Comparison of ENCODE assay signal across 9 mouse cellular contexts in the genomic region with DNA sequence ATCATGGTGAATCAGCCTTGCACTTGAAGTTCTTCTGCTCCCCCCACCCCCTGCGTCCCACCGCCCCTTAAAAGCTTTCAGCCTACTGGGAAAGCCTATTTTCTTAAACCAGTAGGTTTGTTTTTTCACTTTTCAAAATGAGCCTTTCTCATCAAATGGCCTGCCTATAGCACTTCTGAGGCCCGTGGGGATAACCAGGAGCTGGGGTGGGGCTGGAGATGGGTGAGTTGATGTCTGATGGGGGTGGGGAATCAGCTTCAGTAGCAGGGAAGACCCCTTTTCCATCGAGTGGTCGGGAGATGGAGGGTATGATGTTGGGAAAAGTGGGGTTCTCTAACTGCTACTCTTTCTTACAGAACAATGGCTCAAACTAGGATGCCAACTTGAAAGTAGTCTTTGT. TPM values are rescaled to one million over a fixed set of nuclear protein-coding genes. Genes with fewer than 3 reads are reported as not detected.
DNase-seq lines count a peak whose midpoint lies in the region; ATAC-seq lines count a peak whose summit lies in the region.
"Had no signal": no experiment of that assay in that cellular context is flagged by ENCODE, and none has a peak within 500 bp of the region (broad histone marks: within the 10 kb centered on the region; RNA-seq: fewer than 3 reads in every experiment).

No protein-coding gene starts in this region.

- 51% methylated on average over 5 of the region's 5 CpGs for WGBS in heart, embryonic 11.5 days (ENCODE audit: insufficient replicate concordance)
- WGBS in embryonic facial prominence, embryonic 12.5 days, result 59% methylated on average over 5 of the region's 5 CpGs
- WGBS in hindbrain, embryonic 13.5 days, result 61% methylated on average over 5 of the region's 5 CpGs
- WGBS in midbrain, embryonic 12.5 days, result 66% methylated on average over 5 of the region's 5 CpGs

- no peak for ATAC-seq in heart, embryonic 11.5 days (replicated peaks; ENCODE audit: insufficient number of reproducible peaks, low FRiP score, low TSS enrichment)
- no peak for ATAC-seq in embryonic facial prominence, embryonic 12.5 days (ENCODE audit: insufficient number of reproducible peaks, insufficient read depth, low FRiP score, low TSS enrichment)
- no peak for ATAC-seq in hindbrain, embryonic 13.5 days (ENCODE audit: low FRiP score)
- no peak for ATAC-seq in midbrain, embryonic 12.5 days (ENCODE audit: low FRiP score, low read depth)

- peak overlapping the region; percentile 0; the same call in 1 of the 2 replicates for H3K4me3 ChIP-seq in heart, embryonic 11.5 days (ENCODE audit: low read depth, low read length)
- H3K4me3 ChIP-seq in embryonic facial prominence, embryonic 12.5 days, result no peak overlapping the region
- H3K4me3 ChIP-seq in hindbrain, embryonic 13.5 days, result peak overlapping the region; percentile 86; the same call in 1 of the 2 replicates
- H3K4me3 ChIP-seq in midbrain, embryonic 12.5 days, result peak overlapping the region; percentile 55; the same call in 1 of the 2 replicates

- no peaks in the 10 kb centered on the region for H3K36me3 ChIP-seq in heart, embryonic 11.5 days (ENCODE audit: control insufficient read depth, insufficient read depth, low read length)
- H3K36me3 ChIP-seq in embryonic facial prominence, embryonic 12.5 days, result no peaks in the 10 kb centered on the region
- H3K36me3 ChIP-seq in hindbrain, embryonic 13.5 days, result no peaks in the 10 kb centered on the region
- no peaks in the 10 kb centered on the region for H3K36me3 ChIP-seq in midbrain, embryonic 12.5 days

- no peak for DNase-seq in heart, adult 18-20 months
- DNase-seq in frontal cortex, adult 2 months (ENCODE audit: extremely low spot score in 1 of 2, low spot score in 1 of 2), result no peak
- DNase-seq in retina, embryonic 14.5 days (ENCODE audit: low spot score), result no peak
- DNase-seq in gastrocnemius, adult 8-10 months (ENCODE audit: low spot score in 2 of 2), result no peak
- DNase-seq: heart, postnatal 4 days had no signal

- no peak overlapping the region for H3K9ac ChIP-seq in heart, embryonic 11.5 days (ENCODE audit: low read depth, low read length)
- no peak overlapping the region for H3K9ac ChIP-seq in embryonic facial prominence, embryonic 12.5 days
- no peak overlapping the region; the same call in 1 of the 2 replicates for H3K9ac ChIP-seq in hindbrain, embryonic 13.5 days
- no peak overlapping the region for H3K9ac ChIP-seq in midbrain, embryonic 12.5 days (replicated peaks)

- 0 out of 2 replicates have a peak, but pooled peaks cover 2% of the 10 kb centered on the region for H3K27me3 ChIP-seq in heart, embryonic 11.5 days (ENCODE audit: control insufficient read depth, insufficient read depth, low read length)
- peaks cover 9% of the 10 kb centered on the region for H3K27me3 ChIP-seq in embryonic facial prominence, embryonic 12.5 days
- peaks cover 73% of the 10 kb centered on the region for H3K27me3 ChIP-seq in hindbrain, embryonic 13.5 days
- H3K27me3 ChIP-seq in midbrain, embryonic 12.5 days, result peaks cover 70% of the 10 kb centered on the region

- H3K27ac ChIP-seq in heart, embryonic 11.5 days (ENCODE audit: low read depth, low read length), result no peak overlapping the region
- H3K27ac ChIP-seq in embryonic facial prominence, embryonic 12.5 days, result no peak overlapping the region
- H3K27ac ChIP-seq in hindbrain, embryonic 13.5 days, result no peak overlapping the region
- no peak overlapping the region for H3K27ac ChIP-seq in midbrain, embryonic 12.5 days (replicated peaks)

- H3K4me2 ChIP-seq in heart, embryonic 11.5 days, result peak overlapping the region; percentile 94
- H3K4me2 ChIP-seq in embryonic facial prominence, embryonic 12.5 days (replicated peaks), result peak overlapping the region; percentile 88; the same call in 1 of the 2 replicates
- peak overlapping the region; percentile 97 for H3K4me2 ChIP-seq in hindbrain, embryonic 13.5 days
- peak overlapping the region; percentile 70 for H3K4me2 ChIP-seq in midbrain, embryonic 12.5 days (replicated peaks)

- no peaks in the 10 kb centered on the region for H3K9me3 ChIP-seq in heart, embryonic 11.5 days (replicated peaks; ENCODE audit: control insufficient read depth, low read length)
- no peaks in the 10 kb centered on the region for H3K9me3 ChIP-seq in embryonic facial prominence, embryonic 12.5 days
- no peaks in the 10 kb centered on the region for H3K9me3 ChIP-seq in hindbrain, embryonic 13.5 days
- H3K9me3 ChIP-seq in midbrain, embryonic 12.5 days, result no peaks in the 10 kb centered on the region

- peaks cover 27% of the 10 kb centered on the region for H3K4me1 ChIP-seq in heart, embryonic 11.5 days (ENCODE audit: control insufficient read depth, insufficient read depth, low read length)
- H3K4me1 ChIP-seq in embryonic facial prominence, embryonic 12.5 days, result peaks cover 26% of the 10 kb centered on the region
- H3K4me1 ChIP-seq in hindbrain, embryonic 13.5 days (replicated peaks), result peaks cover 41% of the 10 kb centered on the region
- peaks cover 40% of the 10 kb centered on the region for H3K4me1 ChIP-seq in midbrain, embryonic 12.5 days

RNA-seq across cellular contexts. Expression of gene Hes7, which starts 3.4 kb away (rescaled TPM):
- 0.35 and 0.64 TPM in 2 replicates for polyA plus RNA-seq in heart, embryonic 11.5 days (2014; fragmentation: Nextera tagmentation; extraction: Ambion mirVana)
- under 1 TPM in 1 of 2 experiments, not detected in 1; 0.15 TPM for total RNA-seq in heart, adult 18-20 months (2021)
- polyA plus RNA-seq in embryonic facial prominence, embryonic 12.5 days (2016; fragmentation: Nextera tagmentation; extraction: Ambion mirVana), result 0.65 and 0.73 TPM in 2 replicates
- 0.26 and 0.35 TPM in 2 replicates for polyA plus RNA-seq in hindbrain, embryonic 13.5 days (2015; fragmentation: Nextera tagmentation; extraction: Ambion mirVana)
- polyA plus RNA-seq in midbrain, embryonic 12.5 days (2016; fragmentation: Nextera tagmentation; extraction: Ambion mirVana), result 0.21 and 0.38 TPM in 2 replicates
- 0.78 and 0.86 TPM in 2 replicates for polyA plus RNA-seq in frontal cortex, adult 2 months (2012; rRNA removed)
- not detected for total RNA-seq in gastrocnemius, adult 8-10 months (2022)

RNA-seq across cellular contexts. Expression of gene 9130213A22Rik, which starts 5.5 kb away (rescaled TPM):
- 0.32 and 0.49 TPM in 2 replicates for polyA plus RNA-seq in heart, embryonic 11.5 days (2014; fragmentation: Nextera tagmentation; extraction: Ambion mirVana)
- under 1 TPM; 0.23 to 0.27 TPM for total RNA-seq in heart, adult 18-20 months (2021)
- polyA plus RNA-seq in embryonic facial prominence, embryonic 12.5 days (2016; fragmentation: Nextera tagmentation; extraction: Ambion mirVana), result 0.14 and 0.40 TPM in 2 replicates
- 0.13 and 0.25 TPM in 2 replicates for polyA plus RNA-seq in hindbrain, embryonic 13.5 days (2015; fragmentation: Nextera tagmentation; extraction: Ambion mirVana)
- polyA plus RNA-seq in midbrain, embryonic 12.5 days (2016; fragmentation: Nextera tagmentation; extraction: Ambion mirVana), result 0.18 and 0.29 TPM in 2 replicates
- 1.8 and 1.9 TPM in 2 replicates for polyA plus RNA-seq in frontal cortex, adult 2 months (2012; rRNA removed)
- total RNA-seq in gastrocnemius, adult 8-10 months (2022), result under 1 TPM in 1 of 4 experiments, not detected in 3; 0.18 TPM

RNA-seq across cellular contexts. Expression of gene Aloxe3, which starts 8.9 kb away (rescaled TPM):
- polyA plus RNA-seq in heart, embryonic 11.5 days (2014; fragmentation: Nextera tagmentation; extraction: Ambion mirVana), result 0.37 and 0.39 TPM in 2 replicates
- not detected for total RNA-seq in heart, adult 18-20 months (2021)
- polyA plus RNA-seq in embryonic facial prominence, embryonic 12.5 days (2016; fragmentation: Nextera tagmentation; extraction: Ambion mirVana), result 0.47 and 0.89 TPM in 2 replicates
- polyA plus RNA-seq in hindbrain, embryonic 13.5 days (2015; fragmentation: Nextera tagmentation; extraction: Ambion mirVana), result 0.71 and 1.3 TPM in 2 replicates
- 0.66 and 0.67 TPM in 2 replicates for polyA plus RNA-seq in midbrain, embryonic 12.5 days (2016; fragmentation: Nextera tagmentation; extraction: Ambion mirVana)
- 5.1 and 8.0 TPM in 2 replicates for polyA plus RNA-seq in frontal cortex, adult 2 months (2012; rRNA removed)
- under 1 TPM in 1 of 4 experiments, not detected in 3; 0.21 TPM for total RNA-seq in gastrocnemius, adult 8-10 months (2022)

RNA-seq across cellular contexts. Expression of gene Per1, which starts 21.8 kb away (rescaled TPM):
- polyA plus RNA-seq in heart, embryonic 11.5 days (2014; fragmentation: Nextera tagmentation; extraction: Ambion mirVana), result 6.2 and 6.3 TPM in 2 replicates
- 10 to 100 TPM; 38.8 to 48.5 TPM for total RNA-seq in heart, adult 18-20 months (2021)
- 11.4 and 11.5 TPM in 2 replicates for polyA plus RNA-seq in embryonic facial prominence, embryonic 12.5 days (2016; fragmentation: Nextera tagmentation; extraction: Ambion mirVana)
- 7.4 and 9.4 TPM in 2 replicates for polyA plus RNA-seq in hindbrain, embryonic 13.5 days (2015; fragmentation: Nextera tagmentation; extraction: Ambion mirVana)
- 9.8 and 10.9 TPM in 2 replicates for polyA plus RNA-seq in midbrain, embryonic 12.5 days (2016; fragmentation: Nextera tagmentation; extraction: Ambion mirVana)
- 42.7 and 55.8 TPM in 2 replicates for polyA plus RNA-seq in frontal cortex, adult 2 months (2012; rRNA removed)
- total RNA-seq in gastrocnemius, adult 8-10 months (2022), result 10 to 100 TPM; 58.8 to 81.4 (median 70.4) TPM

RNA-seq across cellular contexts. Expression of gene Vamp2, which starts 28.6 kb away (rescaled TPM):
- polyA plus RNA-seq in heart, embryonic 11.5 days (2014; fragmentation: Nextera tagmentation; extraction: Ambion mirVana), result 89.7 and 94.7 TPM in 2 replicates
- 10 to 100 TPM; 53.9 to 55.4 TPM for total RNA-seq in heart, adult 18-20 months (2021)
- polyA plus RNA-seq in embryonic facial prominence, embryonic 12.5 days (2016; fragmentation: Nextera tagmentation; extraction: Ambion mirVana), result 84.3 and 85.0 TPM in 2 replicates
- 217 and 227 TPM in 2 replicates for polyA plus RNA-seq in hindbrain, embryonic 13.5 days (2015; fragmentation: Nextera tagmentation; extraction: Ambion mirVana)
- polyA plus RNA-seq in midbrain, embryonic 12.5 days (2016; fragmentation: Nextera tagmentation; extraction: Ambion mirVana), result 123 and 131 TPM in 2 replicates
- polyA plus RNA-seq in frontal cortex, adult 2 months (2012; rRNA removed), result 1,200 and 1,339 TPM in 2 replicates
- 10 to 100 TPM; 31.4 to 39.6 (median 35.6) TPM for total RNA-seq in gastrocnemius, adult 8-10 months (2022)
